Mouse (Mus musculus) frontal cortex, postnatal 36 days (tissue): ENCODE measurements around the gene Slc48a1.

Source experiments
- DNase-seq, 2 experiments: peaks; one replicate each; pipeline ENCODE4 v3.0.0; 2022; ENCODE audit warnings: low spot score in 2 of 2

Slc48a1 gene

DNA sequence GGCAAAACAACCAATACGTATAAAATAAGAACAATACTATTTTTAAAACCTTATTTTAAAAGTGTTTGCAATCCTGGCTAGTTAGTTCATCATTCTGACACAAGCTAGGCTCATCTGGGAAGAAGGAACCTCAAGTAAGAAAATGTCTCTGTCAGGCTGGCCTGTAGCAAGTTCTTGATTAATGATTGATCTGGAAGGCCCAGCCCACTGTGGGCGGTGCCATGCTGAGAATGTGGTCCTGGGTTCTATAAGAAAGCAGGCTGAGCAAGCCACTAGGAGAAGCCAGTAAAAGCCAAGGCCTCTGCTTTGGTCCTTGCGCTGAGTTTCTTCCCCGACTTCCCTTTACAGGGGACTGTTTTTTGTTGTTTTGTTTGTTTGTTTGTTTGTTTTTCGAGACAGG is 25.8 kb upstream of the Slc48a1 start:
- DNase-seq, result no peak

DNA sequence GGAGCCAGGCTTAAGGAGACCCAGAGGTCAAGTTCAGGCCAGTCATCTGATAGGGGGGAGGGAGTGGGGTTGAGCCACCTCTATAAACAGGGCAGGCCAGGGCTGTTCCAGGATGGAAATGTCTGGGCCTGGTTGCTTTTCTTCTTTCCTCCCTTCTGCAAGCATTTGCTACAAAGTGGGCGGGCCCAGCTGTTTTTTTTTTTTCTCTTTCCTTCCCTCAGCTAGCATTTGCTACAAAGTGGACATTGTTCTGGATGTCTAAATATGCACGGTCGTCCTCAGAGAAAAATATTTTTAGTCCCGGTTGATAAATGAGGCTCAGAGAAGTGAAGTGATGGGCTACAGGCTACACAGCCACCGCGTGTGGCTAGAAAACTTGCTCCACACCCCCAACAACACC is 23.8 kb upstream of the Slc48a1 start:
- no peak for DNase-seq

DNA sequence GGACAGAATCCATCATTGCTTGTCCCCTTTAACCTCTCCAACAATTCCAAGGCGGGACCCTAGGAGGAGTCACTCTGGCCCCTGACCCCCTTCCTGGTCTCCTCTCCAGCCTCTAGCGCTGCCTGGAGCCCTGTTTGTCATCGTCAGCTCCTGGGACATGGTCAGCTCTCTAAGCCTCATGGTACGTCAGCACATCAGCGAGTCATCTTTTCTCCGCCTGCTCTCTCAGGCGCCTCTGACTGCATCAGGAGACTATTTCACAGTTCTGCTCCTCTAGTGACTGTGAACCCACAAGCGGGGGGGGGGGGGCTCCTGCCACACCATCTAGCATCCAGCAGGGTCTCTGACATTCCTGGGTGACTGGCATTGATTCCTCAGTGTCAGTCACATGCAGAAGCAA is 23.0 kb upstream of the Slc48a1 start:
- DNase-seq, result no peak

DNA sequence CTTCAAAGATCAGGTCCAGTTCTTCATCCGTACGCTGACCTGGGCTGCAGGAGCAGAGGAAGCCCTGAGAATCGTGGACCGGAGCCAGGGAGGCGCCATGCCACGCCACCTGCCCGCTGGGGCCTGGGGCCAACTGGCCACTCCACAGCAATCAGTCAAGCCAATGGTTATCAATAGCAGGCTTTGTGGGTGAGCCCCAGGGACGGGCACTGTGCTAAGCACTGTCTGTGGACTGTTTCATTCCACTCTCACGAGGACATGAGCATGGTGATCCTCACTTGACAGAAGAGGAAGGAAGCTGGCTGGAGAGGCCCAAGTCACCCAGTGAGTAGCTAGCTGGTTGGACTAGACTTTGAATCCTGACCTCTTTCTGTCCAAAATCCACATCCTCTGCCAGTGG is 18.3 kb upstream of the Slc48a1 start:
- DNase-seq, result peak; percentile 53 to 59

DNA sequence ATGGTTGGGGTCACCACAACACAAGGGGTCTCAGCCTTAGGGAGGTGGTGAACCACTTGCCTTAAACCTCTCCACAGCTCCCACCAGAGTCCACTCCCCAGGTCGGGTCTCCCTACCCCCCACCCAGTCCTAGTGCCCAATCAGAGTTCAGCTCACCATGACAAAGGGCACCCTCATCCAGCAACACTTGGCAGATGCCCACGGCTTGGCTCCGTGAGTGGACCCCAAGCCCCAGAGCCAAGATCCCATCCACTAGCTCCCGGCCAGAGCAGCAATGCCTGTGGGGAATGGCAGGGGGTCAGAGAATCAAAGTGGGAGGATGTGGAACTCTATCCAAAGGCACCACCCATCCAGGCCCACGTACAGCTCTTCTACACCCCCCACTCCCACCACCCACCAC is 17.4 kb upstream of the Slc48a1 start:
- no peak for DNase-seq

DNA sequence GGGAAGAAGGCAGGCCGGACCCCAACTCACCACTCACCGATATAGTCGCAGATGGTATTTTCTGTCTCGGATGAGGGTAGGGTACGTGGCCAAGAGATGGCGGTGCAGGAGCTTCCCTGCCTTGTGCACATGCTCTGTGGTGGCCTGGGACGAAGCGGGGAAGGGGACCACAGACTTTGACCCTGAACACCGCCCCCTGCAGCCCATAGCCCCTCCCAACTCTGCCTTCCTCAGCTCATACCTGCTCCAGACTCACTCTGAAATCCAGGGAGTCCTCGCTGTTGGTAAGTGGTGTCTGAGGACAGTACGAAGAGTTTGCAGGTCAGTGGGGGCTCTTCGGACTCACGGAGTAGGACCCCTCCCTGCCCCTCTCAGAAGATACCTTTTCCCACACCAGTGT is 16.9 kb upstream of the Slc48a1 start:
- no peak for DNase-seq

DNA sequence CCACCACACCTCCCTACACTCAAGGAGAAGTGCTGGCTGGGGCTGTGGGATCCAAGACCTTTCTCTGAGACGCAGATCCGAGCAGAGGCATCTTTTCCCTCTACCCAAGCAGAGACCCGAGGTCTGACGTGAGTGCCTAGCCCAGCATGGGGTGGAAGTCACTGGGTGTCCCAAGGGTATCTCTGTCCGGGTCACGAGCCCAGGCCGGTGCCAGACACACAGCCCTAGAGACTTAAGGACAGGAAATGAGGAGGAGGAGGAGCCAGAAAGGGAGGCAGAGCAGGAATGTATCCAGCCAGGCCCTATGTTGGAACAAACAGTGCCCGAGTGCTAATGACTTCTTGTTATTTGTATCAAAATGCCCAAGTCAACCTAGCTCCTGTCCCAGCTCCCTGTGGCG is 15.6 kb upstream of the Slc48a1 start:
- DNase-seq, result no peak

DNA sequence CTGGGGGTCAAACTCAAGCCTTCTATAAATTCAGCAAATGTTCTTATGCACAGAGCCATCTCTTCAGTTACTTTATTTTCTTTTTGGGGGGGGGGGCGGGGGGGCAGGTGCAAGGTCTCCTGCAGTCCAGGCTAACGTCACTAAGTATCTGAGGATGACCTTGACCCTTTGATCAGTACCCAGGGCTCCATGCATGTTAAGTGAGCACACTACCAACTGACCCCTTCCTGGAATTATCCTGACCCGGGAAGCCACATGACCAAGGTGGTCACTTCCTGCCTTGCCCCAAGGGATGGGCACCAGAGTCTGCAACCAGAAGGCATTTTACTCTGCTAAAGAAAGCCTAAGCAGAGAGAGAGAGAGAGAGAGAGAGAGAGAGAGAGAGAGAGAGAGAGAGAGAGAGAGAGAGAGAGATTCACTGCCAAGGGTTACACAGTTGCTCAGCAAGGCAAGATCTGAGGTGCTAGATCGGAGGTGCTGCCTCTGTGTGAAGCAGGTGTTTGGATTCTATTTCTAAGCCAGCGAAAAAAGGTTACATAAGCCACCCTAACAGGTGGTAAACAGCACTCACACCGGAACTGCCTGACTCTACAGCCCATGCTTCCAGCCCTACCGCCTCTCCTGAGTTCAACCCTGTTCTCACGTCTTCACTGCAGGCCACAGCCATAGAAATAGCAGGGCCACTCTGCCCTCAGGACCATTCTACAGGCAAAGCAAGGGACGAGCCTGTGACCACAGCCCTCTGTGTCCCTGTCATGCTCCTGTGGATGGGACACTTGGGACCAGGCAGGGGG is 14.9 kb upstream of the Slc48a1 start:
- no peak for DNase-seq

DNA sequence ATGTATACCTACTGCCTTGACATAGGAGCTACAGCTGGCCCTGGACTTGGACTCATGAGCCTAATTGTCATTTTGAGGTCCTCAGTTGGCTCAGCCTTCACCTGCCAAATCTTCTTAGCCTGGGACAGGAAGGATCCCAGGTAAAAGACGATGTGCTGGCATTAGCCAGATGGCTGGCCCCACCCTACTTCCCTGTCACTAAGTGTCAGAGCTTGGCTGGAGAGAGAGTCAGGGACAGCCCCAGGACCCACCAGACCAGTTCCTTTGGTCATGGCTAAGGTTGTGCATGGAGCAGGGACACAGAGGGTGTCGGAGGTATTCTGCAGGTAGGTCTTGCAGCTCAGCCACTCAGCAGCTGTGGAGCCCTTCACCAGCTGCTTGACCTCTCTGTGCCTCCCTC is 13.8 kb upstream of the Slc48a1 start:
- no peak for DNase-seq

DNA sequence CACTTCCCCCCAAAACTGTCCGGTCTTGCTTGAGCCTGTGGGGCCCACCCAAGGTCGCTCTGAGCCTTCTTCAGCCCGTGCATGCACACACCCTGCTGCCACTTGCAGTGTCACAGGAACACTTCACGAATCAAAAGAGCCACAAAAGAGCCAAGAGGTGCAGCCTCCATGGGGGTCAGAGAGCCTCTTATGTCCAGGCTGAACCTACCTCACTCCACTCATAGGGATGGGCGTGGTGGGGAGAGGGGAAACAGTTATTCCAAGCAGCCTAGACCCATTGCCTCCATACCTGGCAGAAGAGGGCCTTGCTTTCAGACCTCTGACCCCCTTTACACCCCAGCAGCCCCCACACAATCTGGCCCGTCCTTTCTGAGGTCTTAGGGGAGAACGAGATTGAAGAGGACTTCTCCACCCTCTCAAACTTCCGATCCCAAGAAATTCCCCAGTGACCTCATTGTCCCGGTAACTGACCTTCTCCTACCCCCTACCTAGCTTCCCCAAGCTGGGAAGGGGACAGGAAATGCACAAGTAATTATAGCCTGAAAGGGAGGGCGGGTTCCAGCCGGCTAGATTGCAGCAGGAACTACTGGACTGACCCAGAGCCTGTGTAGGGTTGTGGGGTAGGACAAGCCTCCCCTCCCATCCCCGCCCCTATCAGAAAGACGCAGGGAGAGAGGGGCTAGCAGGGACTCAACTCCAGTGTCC is 13.1 kb upstream of the Slc48a1 start:
- no peak for DNase-seq

DNA sequence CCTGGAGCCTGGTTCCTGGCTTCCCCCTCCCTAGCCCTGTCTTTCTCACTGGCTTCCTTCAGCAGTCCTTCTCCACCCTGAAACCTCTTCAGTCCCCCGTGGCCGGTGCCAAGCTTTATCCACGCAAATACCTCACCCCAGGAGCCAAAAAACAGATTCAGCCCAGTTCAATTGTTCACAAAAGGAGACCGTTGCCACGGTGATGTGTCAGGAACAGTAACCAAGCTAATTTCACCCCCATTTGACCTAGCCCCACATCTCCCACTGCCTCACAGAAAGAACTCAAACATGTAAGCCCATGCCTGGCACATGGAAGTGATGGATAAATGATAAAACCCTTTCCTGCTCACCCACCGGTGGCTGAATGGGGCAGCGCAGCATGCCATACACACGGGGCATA is 12.1 kb upstream of the Slc48a1 start:
- no peak for DNase-seq

DNA sequence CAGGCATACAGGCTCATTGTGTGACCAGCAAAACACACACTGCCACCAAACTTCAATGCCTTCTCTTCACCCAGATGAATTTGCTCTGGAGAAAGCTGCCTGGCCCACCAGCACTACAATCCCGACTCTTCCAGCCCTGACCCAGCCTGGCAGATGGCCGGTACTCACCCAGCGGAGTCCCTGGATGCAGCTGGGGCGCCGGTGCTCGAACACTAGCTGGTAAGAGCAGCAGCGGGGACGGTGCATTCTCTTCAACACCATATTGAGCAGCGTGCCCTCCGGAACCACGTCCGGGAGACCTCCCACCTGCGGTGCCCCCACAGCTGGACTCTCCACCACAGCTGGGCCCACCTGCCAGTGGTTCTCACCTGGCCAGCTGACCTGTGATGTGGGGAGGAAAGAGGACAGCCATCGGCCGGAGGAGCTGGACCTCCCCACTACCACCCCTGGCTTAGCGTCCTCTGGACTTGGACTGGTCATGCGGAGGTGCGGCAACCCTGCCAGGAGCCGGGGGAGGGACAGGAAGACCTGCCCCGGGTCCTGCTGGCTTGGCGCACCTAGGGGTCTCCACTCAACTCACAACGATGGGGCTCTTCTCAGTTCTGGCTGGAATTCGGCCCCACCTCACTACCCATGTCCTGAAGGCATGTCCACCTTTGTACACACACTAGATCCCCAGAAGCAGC is 11.6 kb upstream of the Slc48a1 start:
- no peak for DNase-seq

DNA sequence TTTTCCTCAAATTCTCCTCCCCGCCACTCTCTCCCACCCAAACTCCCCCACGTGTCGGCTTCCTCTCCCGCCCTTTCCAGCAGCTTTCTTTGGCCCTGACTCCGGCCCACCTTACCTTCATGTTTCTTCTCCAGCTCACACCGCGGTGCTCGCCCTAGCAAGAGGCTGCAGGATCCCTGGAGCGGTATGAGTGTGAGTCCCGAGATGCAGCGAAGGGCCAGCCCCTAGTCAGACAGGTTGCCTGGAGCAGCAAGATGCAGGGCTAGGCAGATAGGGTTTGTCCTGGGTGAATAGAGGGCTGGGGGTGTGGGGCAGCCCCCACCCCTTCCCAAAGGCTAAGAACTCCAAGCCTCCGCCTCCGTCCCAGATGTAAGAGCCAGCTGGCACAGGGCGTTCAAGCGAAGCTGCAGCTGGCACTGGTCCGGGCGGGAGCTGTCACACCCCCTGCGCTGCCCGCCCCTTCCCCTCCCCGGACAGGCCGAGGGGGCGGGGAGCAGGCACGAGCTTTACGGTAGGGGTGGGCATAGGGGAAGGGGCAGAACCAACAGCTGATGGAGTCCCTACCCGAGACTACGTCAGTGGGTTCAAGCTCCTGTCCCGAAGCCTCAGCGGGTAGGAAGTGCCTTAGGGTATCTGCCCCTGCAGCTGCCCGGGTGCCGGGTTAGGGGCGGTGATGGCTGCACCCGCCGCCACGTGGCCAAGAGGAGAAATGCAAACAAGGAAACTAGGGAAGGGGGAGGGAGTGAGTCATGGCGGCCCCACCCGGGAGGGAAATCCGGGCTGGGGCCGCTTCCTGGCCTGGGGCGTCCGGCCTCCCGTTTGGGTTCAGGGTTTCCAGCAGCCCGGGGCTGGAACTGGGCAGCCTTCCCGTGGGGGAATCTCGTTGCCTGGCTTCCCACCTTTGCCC is 10.8 kb upstream of the Slc48a1 start, which contains the start of gene Rapgef3:
Gene Rapgef3, minus strand, starts transcription at position 693 of the 907 bp plus-strand sequence.
- peak in 1 of 2 experiments; percentile 75 for DNase-seq

DNA sequence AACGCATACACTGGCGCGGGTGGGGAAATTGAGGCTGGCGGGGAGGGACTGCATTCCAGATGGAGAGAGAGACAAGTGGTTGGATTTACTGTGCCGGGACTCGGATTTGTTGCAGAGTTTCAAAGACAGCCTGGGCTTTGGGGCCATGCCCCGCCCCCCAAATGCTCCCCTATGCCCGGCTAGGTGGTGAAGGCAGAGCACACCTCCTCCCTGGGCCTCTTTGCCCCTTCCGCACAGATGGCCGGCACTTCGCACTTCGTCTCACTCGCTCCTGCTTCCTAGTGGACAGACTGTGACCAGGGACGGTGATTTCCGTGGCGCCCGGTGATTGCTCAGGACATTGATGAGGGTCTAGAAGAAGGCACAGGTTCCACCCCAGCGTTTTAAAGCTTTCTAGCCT is 10.1 kb upstream of the Slc48a1 start:
- no peak for DNase-seq

DNA sequence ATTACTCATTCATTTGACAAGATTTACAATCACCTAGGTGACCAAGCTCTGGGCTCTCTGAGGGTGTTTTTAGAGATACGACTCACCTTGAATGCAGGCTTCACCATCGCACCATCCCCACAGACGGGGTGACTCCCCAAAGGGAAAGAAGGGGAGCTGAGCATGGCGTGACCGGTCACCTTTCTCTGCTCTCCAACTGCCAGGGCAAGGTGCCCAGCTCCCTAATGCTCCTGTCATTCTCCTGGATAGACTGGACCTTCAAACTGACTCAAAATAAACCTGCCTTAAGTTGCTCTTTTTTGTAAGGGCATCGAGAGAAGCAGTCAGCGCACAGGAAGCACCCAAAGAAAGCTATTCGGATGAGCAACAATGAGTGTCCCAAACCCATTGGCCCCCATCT is 8.0 kb upstream of the Slc48a1 start:
- no peak for DNase-seq

DNA sequence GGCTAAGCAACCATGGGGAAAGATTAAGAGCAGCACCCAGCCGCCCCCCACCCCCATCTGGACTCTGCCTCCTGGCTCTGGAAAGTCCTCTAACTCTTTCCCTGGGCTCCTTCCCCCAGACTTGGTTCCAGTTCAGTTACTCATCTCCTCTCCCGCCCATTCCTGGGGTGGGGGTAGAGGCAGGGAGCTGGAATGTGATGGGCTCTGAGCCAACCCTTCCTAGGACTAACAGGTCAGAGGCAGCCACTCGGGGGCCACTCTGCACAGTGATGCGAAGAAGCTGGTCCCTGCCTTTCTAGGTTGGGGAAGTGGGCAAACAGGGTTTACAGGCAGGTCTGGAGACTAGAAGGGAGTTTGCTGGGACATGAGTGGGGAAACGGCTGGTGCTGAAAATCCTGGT is 5.2 kb upstream of the Slc48a1 start:
- DNase-seq, result no peak

DNA sequence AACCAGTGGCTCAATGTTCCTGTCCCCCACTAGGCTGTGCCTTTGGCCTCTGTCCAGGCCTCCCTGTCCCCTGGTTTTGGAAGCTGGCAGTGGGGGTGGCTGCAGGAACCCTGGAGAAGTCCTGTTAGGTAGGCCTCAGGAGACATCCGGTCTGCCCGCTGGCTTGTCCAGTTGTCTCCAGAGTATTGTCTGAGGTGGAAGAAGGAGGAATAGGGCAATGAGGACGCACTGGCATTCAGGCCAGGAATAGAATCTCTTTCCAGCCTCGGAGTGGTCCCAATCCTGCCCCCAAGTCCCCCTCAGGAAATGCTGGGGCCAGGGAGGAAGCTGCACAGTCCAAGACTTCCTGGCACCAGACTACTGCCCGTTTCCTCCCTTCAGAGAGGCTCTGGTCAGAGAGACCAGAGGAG is 4.4 kb upstream of the Slc48a1 start:
- no peak for DNase-seq

DNA sequence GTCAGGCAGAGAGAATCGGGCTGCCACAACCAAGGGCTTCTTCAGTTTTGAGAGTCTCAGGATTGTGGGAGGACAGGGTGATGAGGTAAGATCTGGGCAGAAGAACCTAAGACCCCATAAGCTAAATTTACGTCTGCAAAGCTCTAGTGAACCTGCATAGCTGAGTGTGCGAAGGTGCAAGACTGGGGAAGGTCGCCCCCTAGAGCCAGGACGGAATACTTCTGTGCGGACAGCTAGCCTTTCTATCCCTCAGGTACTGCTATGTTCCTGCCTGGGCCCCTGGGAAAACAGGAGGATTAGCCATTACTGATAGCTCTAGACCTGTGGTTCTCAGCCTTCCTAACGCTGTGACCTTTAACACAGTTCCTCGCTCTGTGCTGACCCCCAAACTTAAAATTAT is 1.8 kb upstream of the Slc48a1 start:
- peak in 1 of 2 experiments; percentile 80 for DNase-seq

DNA sequence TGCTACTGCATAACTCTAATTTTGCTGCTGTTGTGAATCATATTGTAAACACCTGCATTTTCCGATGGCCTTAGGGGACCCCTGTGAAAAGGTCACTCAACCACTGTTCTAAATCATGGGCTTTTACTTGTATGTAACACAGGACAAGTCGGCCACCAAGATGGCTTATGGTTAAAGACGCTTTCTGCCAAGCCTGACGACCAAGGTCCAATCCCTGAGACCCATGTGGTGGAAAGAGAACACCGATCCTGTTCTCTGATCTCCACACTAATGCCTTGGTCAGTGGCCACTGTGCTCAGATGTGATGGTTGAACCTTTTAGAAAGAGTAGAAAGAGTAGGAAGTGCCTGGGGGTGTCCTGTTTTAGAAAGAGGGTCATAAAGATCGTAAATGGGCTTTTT is 1.4 kb upstream of the Slc48a1 start:
- DNase-seq, result no peak

DNA sequence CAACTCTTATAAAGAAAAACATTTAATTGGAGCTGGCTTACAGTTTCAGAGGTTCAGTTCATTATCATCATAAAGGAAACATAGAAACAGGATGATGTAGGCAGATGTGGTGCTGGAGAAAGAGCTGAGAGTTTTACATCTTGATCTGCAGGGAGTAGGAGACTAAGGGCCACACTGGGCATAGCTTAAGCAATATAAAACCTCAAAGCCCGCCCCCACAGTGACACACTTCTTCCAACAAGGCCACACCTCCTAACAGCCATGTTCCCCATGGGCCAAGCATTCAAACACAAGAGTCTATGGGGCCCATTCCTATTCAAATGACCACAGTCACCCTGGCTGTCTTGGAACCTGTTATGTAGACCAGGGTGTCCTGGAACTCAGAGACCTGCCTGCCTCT is 1.3 kb downstream of the Slc48a1 start:
- DNase-seq, result no peak

DNA sequence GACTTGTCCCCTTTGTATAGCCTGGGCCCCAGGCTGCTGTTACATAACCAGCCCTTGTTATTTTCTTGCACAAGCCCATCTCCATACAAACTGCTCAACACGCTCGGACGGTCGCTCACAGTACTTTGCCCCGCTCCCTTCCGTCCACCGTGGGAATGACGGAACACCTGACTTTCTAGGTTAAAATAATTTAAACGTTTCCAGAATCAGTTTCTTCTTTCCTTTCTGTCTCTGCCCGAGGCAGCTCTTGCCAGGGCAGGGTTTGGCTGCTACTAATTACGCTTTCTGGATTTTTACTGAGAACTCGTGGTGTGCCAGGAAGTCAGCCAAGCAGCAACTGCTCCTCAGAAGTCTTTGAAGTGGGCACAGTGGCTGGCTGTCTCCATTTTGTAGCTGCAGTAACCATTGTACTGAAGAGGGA is 2.3 kb downstream of the Slc48a1 start:
- peak; percentile 50 to 60 for DNase-seq
